Mouse (Mus musculus): ENCODE data around the gene Espl1.

Gene Espl1

DNA sequence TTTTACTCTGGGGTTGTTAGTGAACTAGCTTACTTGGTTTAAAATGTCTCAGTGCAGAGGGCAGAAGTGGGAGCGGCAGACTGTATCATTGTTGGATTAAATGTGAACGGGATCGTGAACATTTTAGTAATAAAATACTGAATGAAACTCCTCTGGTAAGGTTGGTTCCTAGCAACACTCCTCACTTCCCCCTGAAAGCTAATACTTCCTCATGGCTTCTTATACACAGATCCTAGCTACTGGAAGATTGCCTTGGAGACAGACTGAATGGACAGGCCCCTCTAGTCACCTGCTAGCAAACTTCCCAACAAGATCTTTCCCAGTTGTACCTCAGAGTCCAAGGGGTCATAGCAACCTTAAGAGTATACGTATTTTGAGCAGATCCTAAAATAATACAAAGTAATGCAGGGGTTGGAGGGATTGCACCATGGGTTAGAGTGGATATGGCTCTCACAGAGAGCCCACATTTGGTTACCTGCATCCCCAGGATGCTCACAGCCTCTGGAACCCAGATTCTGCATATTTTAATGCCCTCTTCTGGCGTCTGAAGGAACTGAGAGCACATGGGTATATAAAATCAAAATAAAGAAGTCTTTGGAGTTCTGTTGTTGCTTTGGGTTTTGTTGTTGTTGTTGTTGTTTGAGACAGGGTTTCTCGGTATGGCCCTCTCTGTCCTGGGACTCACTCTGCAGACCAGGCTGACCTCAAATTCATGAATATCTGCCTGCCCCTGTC lies 21.9 kb upstream of the Espl1 start:
- DNase-seq (ENCODE audit: low spot score): no peak

DNA sequence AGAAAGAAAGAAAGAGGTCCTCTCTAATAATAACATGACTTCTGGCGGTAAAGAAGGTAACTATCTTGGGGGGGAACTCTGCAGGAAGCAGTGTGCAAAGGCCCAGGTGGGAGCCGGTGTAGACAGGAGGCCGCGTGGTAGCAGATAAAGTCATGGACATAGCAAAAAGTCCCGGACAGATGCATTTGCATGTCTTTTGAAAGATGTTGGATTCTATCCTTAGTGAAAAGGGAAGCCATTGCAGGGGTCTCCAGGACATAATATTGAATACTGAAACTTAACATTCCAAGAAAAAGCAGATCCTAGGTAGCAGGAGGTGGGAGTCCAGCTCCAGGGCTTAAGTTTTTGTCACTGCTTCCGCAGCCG lies 17.4 kb upstream of the Espl1 start:
- DNase-seq (ENCODE audit: low spot score): no peak

DNA sequence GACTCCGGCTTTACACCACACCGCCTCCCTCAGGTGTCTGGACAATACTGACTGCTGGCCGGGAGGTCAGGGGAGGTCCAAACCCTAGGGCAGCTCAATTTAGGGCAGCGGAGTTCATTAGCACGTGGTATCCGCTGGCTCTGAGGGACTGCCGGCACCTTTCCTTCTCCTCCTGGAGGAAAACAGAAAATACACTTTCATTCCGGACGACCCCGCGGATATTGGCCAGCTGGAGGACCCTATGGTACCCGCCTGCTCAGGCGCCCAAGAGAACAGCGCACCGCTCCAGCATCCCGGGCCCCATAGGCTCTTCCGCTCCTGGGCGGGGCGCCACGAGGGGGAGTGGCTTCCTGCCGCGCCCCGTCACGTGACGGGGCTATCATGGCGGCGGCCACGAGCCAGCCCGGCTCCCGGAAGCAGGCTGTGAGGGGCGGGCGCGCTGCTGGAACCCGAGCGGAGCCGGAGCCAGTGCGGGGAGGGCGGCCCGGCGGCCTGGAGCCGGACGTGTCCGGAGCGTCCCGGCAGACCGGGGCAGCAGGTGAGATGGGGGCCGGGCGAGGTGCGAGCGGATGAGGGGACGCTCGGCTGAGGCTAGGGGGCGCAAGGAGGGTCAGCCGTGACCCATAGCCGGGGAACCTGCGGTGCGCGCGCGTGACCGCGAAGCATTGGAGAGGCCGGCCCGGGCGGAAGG lies 16.8 kb upstream of the Espl1 start, which contains the start of gene Mfsd5:
Mfsd5 (plus strand) TSS at position 363 of the 691 bp plus-strand sequence.
- peak; percentile 94 for DNase-seq (ENCODE audit: low spot score)

DNA sequence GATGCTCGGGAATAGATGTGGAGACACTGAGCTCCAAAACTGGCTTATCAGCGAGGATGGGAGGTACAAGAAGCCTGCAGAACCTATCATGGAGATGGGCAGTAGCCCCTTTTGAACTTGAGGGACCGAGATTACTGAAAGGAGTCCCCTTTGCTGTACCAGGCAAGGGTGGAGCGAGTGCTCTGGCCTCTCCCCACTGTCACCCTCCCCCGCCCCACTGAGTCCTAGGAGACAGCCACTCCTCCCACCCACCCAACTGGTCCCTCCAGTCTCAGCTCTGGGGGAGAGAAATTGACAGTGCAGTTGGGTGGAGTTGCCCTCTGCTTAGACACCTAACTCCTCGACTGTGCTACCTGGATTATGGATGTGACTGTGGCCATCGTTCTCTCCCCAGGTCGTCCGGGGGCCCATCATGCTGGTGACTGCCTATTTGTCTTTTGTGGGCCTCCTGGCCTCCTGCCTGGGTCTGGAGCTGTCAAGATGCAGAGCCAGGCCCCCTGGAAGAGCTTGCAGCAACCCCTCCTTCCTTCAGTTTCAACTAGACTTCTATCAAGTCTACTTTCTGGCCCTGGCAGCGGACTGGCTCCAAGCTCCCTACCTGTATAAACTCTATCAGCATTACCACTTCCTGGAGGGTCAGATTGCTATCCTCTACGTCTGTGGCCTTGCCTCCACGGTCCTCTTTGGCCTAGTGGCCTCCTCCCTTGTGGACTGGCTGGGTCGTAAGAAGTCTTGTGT lies 16.1 kb upstream of the Espl1 start:
- DNase-seq (ENCODE audit: low spot score): no peak

DNA sequence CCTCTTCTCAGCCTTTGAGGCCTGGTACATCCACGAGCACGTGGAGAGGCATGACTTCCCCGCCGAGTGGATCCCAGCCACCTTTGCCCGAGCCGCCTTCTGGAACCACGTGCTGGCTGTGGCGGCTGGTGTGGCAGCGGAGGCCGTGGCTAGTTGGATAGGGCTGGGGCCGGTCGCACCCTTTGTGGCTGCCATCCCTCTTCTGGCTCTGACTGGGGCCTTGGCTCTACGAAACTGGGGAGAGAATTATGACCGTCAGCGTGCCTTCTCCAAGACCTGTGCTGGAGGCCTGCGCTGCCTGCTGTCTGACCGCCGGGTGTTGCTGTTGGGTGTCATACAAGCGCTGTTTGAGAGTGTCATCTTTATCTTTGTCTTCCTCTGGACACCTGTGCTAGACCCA lies 15.4 kb upstream of the Espl1 start:
- DNase-seq (ENCODE audit: low spot score): no peak

DNA sequence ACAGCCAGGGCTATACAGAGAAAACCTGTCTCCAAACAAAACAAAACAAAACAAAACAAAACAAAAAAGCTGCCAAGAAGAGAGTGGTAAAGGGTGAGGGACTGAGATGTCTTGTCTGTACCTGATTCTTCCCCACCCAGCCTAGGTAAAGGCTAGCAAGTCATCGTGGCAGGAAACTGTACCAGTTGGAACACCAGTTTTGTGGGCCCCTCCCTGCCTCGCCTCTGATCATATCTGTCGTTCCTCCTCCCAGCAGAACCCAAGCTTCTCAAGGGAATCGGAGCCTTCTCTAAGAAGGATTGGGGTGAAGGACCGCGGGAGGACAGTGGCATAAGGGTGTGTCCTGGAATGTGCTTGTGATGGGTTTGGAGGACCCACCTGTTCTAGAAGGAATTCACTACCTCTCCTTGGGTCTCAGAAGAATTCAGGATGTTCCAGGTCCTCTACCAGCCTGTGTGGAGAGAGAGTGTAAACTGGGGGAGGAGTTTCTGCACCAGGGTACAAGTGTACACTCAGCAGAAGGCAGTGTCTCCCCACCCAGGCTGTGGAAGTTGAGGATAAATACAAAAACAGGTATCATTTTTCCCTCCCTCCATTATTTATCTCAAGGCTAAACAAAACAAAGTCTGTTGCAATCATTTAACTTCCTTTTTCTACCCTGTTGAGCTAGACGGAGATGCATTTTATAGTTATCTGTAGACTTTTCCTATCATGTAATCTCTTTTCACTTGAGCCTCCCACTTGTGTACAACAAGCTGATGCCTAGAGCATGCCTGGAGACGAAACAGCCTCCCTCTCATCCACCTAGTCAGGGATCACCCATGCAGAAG lies 13.4 kb upstream of the Espl1 start:
- no peak for DNase-seq (ENCODE audit: low spot score)

DNA sequence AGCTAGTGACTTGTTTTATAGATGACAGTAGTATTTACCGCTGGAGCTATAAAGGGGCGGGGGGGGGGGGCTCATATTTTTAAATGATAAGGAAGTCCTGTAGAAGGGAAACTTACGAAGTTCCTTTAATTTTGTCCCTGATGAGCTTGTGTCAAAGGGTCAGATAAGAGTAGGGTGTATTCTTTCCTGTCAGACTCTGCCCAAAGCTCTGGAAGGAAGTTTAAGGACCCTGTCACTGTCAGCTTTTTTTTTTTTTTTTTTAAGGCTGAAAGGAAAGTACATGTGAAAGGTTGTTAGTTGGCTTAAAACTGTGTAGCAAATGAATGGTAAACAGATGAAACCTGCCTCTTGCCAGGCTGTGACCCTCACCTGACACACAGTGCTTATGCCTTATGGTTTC lies 12.4 kb upstream of the Espl1 start:
- no peak for DNase-seq (ENCODE audit: low spot score)

DNA sequence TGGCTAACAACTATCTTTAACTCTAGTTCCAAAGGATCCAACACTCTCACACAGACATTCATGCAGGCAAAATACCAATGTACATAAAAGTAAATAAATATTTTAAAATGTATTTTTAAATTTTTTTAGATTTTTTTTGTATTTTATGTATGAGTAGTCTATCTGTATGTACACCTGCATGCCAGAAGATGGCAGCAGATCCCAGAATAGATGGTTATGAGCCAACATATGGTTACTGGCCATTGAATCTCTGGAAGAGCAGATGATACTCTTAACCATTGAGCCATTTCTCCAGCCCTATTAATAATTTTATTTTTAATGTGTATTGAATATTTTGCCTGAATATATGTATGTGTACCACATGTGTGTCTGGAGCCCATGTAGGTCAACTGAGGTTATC lies 8.7 kb upstream of the Espl1 start:
- peak; percentile 70 for DNase-seq (ENCODE audit: low spot score)

DNA sequence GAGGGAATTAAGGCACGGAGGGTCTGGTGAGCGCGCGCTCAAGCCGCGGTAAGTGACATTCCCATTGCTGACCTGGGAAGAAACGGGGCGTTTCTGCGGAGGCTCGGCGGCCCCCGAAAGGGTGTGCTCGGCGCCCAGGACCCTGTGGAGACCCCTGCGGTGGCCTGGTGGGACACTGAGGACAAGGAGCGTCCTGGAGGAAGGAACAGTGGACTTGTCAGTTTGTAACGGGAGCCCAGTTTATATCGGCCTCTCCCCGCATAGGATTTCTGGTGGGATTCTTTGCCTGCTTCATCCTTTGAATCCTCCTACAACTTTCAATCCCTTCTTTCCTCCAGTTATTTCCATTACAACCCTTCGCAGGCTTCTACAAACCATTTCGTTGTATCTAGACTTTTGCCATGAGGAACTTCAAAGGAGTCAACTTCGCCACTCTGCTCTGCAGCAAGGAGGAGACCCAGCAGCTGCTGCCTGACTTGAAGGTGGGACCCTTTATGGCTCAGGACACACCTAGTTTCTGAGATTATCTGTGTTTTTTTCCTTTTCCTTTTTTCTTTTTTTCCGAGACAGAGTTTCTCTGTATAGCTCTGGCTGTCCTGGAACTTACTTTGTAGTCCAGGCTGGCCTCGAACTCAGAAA lies 421 bp downstream of the Espl1 start:
- no peak for DNase-seq (ENCODE audit: low spot score)

DNA sequence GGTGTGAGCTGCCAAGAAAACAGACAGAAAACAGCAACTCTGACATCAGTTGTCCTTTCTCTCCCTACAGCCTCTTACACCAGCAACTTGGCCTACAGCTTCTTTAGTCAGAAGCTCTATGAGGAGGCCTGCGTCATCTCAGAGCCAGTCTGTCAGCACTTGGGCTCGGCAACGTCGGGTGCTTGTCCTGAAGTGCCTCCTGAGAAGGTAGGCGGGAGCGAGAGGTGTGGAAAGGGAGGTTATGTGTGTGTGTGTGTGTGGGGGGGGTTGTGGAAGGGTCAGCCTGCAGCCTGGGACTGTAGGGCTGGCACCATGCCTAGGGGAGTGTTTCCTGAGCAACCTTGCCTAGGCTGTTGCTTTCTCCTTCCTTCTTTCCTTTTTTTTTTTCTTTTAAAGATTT lies 6.5 kb downstream of the Espl1 start:
- DNase-seq (ENCODE audit: low spot score): no peak

DNA sequence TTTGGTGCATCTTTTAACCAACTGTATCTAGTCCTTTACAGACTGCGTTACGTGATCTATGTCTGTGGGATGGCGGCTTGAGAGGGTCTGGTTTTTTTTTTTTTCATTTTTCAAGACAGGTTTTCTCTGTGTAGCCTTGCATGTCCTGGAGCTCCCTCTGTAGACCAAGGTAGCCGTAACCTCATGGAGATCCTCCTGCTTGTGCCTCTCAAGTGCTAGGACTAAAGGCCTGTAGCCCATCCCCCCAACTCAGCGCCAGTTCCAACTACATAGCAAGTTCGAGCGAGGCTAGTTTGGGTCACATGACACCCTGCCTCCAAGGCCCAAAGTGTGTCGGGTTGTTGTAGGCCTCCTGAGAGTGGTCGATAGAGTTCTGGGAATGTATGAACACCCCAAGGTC lies 12.7 kb downstream of the Espl1 start:
- no peak for DNase-seq (ENCODE audit: low spot score)

DNA sequence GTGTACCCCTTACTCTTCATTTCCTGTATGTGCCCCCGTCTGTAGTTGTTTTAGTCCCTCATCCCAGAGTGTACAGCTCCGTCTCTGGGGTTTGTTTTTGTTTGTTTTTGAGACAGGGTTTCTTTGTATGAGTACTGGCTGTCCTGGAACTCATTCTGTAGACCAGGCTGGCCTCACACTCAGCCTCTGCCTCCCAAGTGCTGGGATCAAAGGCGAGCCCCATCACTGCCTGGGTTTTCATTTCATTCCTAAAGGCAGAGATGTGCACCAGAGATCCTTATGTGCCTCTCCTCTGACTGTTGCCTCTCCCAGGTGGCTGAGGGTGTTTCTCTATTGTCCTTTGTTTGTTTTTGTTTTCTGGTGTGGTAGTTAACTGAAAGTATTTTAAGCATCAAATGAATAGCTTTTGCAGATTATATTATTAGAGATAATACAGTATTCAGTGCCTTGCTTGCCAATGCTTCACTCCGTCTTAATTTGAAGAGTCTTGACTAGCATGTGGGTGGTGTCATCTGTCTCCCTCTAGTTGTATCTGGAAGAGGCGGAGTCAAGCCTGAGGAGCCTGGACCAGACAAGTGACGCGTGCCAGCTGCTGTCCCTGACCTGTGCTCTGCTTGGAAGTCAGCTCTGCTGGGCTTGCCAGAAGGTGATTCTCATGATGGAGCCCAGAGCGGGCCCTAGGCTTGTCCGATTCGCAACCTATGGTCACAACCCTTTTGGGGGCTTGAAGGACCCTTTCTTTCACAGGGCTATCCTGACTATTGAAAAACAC lies 14.2 kb downstream of the Espl1 start:
- peak; percentile 12 for DNase-seq (ENCODE audit: low spot score)

DNA sequence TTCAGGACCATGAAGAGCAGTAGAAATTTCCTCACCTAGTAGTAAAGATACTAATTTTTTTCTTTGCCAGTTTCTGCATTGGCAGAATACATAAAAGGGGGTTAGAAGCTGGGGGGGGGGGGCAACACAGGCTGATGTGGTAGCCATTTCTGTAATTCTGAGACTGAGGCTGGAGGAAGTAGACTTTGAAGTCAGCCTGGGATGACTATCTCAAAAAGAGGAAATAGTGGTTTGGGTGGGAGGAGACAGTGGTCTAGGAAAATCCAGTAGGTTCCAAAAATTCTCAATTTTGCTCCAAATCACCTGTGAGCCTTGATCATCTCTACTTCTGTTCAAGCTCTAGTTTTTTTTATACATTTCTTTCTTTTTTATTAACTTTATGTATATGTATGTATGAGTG lies 15.4 kb downstream of the Espl1 start:
- DNase-seq (ENCODE audit: low spot score): no peak

DNA sequence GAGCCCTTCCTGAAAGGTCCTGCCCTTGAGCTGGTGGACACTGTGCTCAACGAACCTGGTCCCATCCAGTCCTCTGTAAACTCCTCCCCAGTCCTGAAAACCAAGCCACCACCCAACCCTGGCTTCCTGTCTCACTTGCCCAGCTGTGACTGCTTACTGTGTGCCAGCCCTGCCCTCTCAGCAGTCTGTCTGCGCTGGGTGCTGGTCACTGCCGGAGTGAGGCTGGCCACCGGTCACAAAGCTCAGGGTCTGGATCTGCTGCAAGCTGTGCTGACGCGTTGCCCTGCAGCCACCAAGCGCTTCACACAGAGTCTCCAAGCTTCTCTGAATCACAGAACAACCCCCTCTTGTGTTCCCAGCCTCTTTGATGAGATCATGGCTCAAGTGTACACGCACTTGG lies 19.2 kb downstream of the Espl1 start:
- no peak for DNase-seq (ENCODE audit: low spot score)

DNA sequence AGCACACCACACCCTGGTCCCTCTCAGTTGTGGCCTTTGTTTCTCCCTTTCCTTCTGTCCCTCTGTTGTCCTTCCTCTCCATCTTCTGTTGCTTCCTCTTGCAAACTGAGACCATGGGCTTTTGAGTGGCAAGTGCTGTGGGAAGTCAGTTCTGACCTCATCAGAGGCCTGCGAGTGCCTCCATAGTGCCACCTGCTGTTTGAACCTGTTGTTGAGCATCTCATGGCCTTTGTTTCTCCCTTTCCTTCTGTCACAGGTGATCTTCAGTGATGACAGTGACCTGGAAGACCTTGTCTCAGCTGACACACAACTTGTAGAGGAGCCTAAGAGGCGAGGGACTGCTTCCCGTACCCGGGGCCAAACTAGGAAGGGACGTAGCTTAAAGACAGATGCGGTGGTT lies 20.2 kb downstream of the Espl1 start:
- DNase-seq (ENCODE audit: low spot score): peak; percentile 68

DNA sequence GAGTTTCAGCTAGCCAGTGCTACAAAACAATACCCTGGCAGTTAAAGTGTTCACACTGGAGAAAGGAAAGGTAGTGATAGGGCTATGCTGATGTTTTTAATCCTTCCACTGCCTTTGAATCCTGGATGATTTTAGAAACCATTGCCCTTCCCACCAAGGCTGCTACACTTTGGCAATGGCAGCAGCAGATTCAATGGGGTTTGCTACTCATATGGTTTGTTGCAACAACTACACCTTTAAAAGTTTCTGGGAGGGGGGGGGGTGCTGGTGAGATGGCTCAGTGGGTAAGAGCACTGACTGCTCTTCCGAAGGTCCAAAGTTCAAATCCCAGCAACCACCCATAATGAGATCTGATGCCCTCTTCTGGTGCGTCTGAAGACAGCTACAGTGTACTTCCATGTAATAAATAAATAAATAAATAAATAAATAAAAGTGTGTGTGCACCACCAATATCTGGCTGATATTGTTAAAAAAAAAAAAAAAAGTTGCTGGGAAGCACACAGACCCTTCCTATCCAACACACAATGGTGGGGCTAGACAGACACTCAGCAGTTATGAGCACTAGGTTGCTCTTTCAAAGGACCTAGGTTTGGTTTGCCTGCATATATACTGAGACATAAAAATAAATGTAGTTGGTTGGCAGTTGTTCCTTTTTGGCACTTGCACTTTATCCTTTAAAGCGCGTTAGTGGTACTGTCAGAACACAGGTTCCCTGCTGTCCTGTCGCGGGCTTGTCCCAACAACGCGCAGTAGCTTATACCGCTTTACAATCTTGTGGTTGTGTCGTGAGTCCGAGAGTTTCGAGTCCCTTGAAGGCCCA lies 28.8 kb downstream of the Espl1 start:
- DNase-seq (ENCODE audit: low spot score): no peak

DNA sequence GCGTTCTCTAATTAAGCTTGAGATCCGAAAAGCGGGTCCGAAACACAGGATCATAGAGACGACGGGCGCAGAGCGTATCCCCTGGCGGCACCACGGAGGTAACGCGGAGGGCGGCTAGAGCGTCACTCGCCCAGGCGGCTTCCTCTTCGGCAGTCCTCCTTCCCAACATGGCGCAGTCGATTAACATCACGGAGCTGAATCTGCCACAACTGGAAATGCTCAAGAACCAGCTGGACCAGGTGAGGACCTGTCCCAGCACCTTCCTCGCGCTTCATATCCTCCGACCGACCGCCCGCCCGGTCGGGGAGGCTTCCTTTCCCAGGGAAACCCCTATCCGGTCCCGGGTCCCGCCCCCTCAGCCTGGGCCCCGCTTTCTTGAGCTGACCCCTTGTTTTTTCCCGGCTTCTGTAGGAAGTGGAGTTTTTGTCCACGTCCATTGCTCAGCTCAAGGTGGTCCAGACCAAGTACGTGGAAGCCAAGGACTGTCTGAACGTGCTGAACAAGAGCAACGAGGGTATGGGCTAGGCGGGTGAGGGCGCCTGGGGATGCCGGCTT lies 30.0 kb downstream of the Espl1 start, which contains the start of gene Pfdn5:
Pfdn5 (plus strand) TSS at position 95 of the 555 bp plus-strand sequence.
- peak; percentile 93 for DNase-seq (ENCODE audit: low spot score)

DNA sequence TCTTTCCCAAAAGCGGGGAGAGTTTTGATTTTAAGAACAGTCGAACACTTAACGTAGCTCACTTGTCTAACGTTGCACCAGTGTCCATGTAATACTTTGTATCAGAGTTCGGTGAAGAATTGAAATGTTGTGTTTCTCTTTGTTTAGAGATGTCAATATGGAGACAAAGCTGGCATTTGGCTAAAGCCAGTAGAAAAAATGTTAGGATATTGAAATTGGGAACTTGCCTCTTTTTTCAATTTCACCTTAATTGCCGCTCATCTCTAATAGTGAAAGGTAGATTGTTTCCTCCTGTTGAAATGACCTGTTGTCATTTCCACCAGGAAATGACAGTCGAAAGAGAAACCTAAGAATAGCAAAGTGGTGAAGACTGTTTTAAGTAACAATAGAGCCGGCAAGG lies 30.8 kb downstream of the Espl1 start:
- no peak for DNase-seq (ENCODE audit: low spot score)

DNA sequence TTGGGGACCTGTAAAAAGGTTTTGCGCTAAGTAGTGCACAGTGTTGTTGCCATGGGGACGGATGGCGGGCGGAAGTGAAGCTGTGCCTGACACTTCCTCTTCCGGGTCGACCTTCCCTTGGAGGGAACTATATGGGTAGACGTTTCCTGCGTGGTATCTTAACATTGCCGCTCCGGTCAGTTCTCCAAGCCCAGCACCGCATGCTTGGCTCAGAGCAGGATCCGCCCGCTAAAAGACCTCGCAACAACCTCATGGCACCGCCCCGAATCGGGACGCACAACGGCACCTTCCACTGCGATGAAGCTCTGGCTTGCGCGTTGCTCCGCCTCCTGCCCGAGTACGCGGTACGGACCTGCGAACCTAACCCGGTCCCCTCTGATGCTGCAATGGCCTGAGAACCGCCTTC lies 35.5 kb downstream of the Espl1 start, which contains the start of gene Myg1:
Myg1 (plus strand) TSS at position 100 of the 406 bp plus-strand sequence.
- DNase-seq (ENCODE audit: low spot score): peak; percentile 95

DNA sequence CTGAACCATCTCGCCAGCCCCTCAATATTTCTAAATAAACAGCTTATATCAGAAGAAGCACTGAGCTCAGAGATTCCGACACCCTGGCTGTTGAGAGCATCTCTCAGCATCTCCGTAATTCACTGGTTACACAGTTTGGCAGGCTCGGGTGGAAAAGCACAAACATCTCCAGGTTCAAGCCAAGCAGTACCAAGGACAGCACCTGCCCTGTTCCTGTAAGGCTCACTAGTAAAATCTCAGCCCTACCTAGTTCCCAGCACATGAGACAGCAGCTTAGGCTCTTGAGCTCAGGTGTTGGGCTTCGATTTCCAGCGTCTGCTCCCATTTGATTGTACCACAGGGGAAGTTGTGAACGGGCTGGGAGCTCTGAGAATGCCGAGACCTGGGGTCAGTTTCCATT lies 39.2 kb downstream of the Espl1 start:
- no peak for DNase-seq (ENCODE audit: low spot score)
